Mouse (Mus musculus): ENCODE results near the gene Noto.
A peak's percentile ranks its signal among the peaks of the same experiment; 100 is the strongest.

- TF ChIP-seq POLR2A (IDR thresholded peaks at IDR 0.05; ENCODE audit: low read depth, low read length) = peak; percentile 40; the same call in 1 of the 2 replicates
- no peak for TF ChIP-seq CTCF (IDR thresholded peaks at IDR 0.05; ENCODE audit: borderline replicate concordance, insufficient read depth, low read length)
Observed at GRCm38 (mm10) chr6:85452816-85453215, 29.1 kb downstream of the Noto start.
